Mouse (Mus musculus): ENCODE measurements around the gene 9630041A04Rik.

The 9630041A04Rik gene

GRCm38 (mm10) chr9:101861596-101862471, at the start of gene 9630041A04Rik:
Gene 9630041A04Rik (plus strand): TSS chr9:101861841.
- DNase-seq (ENCODE audit: low spot score in 2 of 2) = no peak

GRCm38 (mm10) chr9:101823896-101824295, 37.7 kb upstream of the 9630041A04Rik start:
- no peak for DNase-seq (ENCODE audit: low spot score in 2 of 2)

GRCm38 (mm10) chr9:101825626-101826025, 36.0 kb upstream of the 9630041A04Rik start:
- no peak for DNase-seq (ENCODE audit: low spot score in 2 of 2)

GRCm38 (mm10) chr9:101833619-101834018, 28.0 kb upstream of the 9630041A04Rik start:
- DNase-seq (ENCODE audit: low spot score in 2 of 2) = no peak

- no peak for DNase-seq (ENCODE audit: low spot score in 2 of 2)
These were observed 20.5 kb upstream of the 9630041A04Rik start for GRCm38 (mm10) chr9:101841101-101841500.

GRCm38 (mm10) chr9:101843893-101844292, 17.7 kb upstream of the 9630041A04Rik start:
- no peak for DNase-seq (ENCODE audit: low spot score in 2 of 2)

- no peak for DNase-seq (ENCODE audit: low spot score in 2 of 2)
These were observed 15.9 kb upstream of the 9630041A04Rik start for GRCm38 (mm10) chr9:101845691-101846090.

- no peak for DNase-seq (ENCODE audit: low spot score in 2 of 2)
These were observed 932 bp downstream of the 9630041A04Rik start for GRCm38 (mm10) chr9:101862481-101863065.

- DNase-seq (ENCODE audit: low spot score in 2 of 2) = no peak
These were observed 1.5 kb downstream of the 9630041A04Rik start for GRCm38 (mm10) chr9:101863130-101863529.

- no peak for DNase-seq (ENCODE audit: low spot score in 2 of 2)
These were observed 7.0 kb downstream of the 9630041A04Rik start for GRCm38 (mm10) chr9:101868593-101868992.

- no peak for DNase-seq (ENCODE audit: low spot score in 2 of 2)
These were observed 8.4 kb downstream of the 9630041A04Rik start for GRCm38 (mm10) chr9:101870034-101870433.

- DNase-seq (ENCODE audit: low spot score in 2 of 2) = no peak
These were observed 13.7 kb downstream of the 9630041A04Rik start for GRCm38 (mm10) chr9:101875306-101875705.

- DNase-seq (ENCODE audit: low spot score in 2 of 2) = no peak
These were observed 15.7 kb downstream of the 9630041A04Rik start for GRCm38 (mm10) chr9:101877109-101877987.

- DNase-seq (ENCODE audit: low spot score in 2 of 2) = no peak
These were observed 21.7 kb downstream of the 9630041A04Rik start for GRCm38 (mm10) chr9:101883295-101883694.

- DNase-seq (ENCODE audit: low spot score in 2 of 2) = no peak
These were observed 36.2 kb downstream of the 9630041A04Rik start for GRCm38 (mm10) chr9:101897851-101898250.

GRCm38 (mm10) chr9:101903406-101903805, 41.8 kb downstream of the 9630041A04Rik start:
- no peak for DNase-seq (ENCODE audit: low spot score in 2 of 2)

- DNase-seq (ENCODE audit: low spot score in 2 of 2) = no peak
These were observed 46.2 kb downstream of the 9630041A04Rik start for GRCm38 (mm10) chr9:101907747-101908255.

- no peak for DNase-seq (ENCODE audit: low spot score in 2 of 2)
These were observed 47.2 kb downstream of the 9630041A04Rik start for GRCm38 (mm10) chr9:101908849-101909248.

GRCm38 (mm10) chr9:101909491-101909890, 47.9 kb downstream of the 9630041A04Rik start:
- DNase-seq (ENCODE audit: low spot score in 2 of 2) = no peak

- DNase-seq (ENCODE audit: low spot score in 2 of 2) = no peak
These were observed 49.7 kb downstream of the 9630041A04Rik start for GRCm38 (mm10) chr9:101911176-101911866.

- no peak for DNase-seq (ENCODE audit: low spot score in 2 of 2)
These were observed 53.4 kb downstream of the 9630041A04Rik start for GRCm38 (mm10) chr9:101915082-101915481.

Data from frontal cortex, postnatal 25 days (tissue).